Mouse (Mus musculus) thymus, adult 2 months (tissue): ENCODE measurements around the gene Tmem170b.

Experiments used
- CTCF ChIP-seq: fragments of 200-500 bp; IDR thresholded peaks from 2 replicates; pipeline ENCODE4 v1.5.1; 2012; ENCODE audit warnings: mild to moderate bottlenecking, control low read depth, low read length, moderate library complexity, borderline replicate concordance; ENCODE audit not compliant: control insufficient read depth, poor library complexity, insufficient read depth; ENCODE audit errors: extremely low read depth
- POLR2A ChIP-seq: fragments of 200-500 bp; IDR thresholded peaks from 2 replicates; pipeline ENCODE4 v1.6.1; 2012; ENCODE audit warnings: mild to moderate bottlenecking, low read length, control low read depth, moderate library complexity; ENCODE audit not compliant: control insufficient read depth, poor library complexity, insufficient read depth; ENCODE audit errors: extremely low read depth

DNA sequence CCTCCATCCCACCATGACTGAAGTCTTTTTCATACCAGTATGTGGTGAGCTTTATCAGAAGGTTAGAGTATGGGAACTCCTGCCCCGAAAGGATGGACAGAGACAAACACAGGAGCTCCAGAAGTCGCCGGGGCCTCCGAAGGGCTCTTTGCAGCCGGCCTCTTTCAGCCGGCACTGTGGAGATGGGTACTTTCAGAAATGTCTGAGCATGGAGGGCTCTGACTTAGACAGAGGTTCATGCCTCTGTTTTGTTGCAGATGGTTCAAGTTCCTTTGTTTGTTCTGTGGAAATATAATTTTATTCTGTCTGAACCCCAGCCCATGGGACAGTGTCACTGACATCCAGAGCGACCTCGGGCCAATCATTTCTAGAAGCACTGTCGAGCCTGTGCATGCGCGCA lies 55.4 kb downstream of the Tmem170b start:
- TF ChIP-seq CTCF (no peak), POLR2A (no peak)
